Mouse (Mus musculus) MN1 (cell line): Measurements from ENCODE around the gene Adgrl1.
"Not testable (repeated sequence)": the region's sequence is repeated elsewhere in the genome, so short reads cannot be mapped to it uniquely, and the experiment has no call there.

Experiments
- DNase-seq: peaks from one replicate; pipeline ENCODE4 v3.0.0-alpha.2; 2016; ENCODE audit warnings: low spot score

The Adgrl1 gene

DNA sequence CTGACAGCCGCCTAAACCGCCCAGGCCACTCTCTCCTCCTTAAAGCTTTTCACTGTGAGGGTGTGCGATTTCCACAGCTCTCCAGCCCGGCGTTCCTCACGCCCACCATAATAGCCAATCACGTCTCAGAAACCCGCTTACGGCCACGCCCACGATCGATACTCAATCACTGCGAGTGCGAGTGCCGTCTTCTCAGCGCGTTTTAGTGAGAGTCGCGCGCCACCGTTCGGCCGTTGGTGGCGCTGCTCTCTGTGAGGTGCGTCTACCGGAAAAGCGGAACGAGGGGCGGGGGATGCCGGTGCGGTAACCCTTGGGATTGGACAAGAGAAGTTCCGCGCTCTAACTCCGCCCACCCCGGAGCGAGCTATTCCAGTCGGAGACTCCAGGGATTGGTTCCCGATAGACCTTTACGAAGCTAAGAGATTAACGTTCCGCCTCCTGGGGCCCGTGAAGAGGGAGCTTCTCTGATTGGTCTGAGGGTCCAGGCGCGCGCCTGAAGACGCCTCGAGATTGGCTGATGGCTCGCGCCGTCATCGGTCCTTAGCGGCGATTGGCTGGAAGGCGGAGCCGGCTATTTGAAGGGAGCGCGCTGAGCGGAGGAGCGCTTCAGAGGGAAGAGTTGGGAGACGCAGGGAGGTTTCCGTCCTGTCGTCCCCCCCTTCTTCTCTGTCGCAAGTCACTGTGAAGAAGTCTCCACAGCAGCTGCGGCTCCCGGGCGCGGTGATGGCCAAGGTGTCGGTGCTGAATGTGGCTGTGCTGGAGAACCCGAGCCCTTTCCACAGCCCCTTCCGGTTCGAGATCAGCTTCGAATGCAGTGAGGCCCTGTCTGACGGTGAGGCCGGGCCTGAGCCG is 55.4 kb downstream of the Adgrl1 start, which contains the start of the genes Gm10644 and Asf1b:
Gm10644 (minus strand) TSS at position 100 of the 852 bp plus-strand sequence.
Asf1b (plus strand) TSS at position 402 of the 852 bp plus-strand sequence.
- DNase-seq, result peak; percentile 100

- peak; percentile 45 for DNase-seq
Measured at GRCm38 (mm10) chr8:83955958-83956218, 56.0 kb downstream of the Adgrl1 start.

DNA sequence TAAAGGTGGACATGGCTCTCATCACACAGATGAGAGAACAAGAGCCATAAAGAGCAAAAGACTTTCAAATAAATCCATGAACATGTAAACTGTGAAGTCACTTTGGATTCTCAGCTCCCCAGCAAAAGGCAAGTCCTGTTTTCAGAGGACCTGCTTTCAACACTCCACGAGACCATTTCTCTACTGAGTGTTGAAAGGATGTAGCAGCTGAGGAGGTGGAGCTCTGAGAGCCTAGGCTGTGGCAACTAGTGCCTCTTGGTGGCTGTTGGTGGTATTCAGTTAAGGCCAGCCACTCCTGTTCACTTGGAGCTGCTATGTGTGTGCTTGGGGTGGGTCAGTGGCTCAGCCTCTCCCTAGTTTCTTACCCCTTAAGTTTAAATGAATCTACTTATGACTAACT is 56.9 kb downstream of the Adgrl1 start:
- DNase-seq, result peak; percentile 78

- no peak for DNase-seq
Measured at GRCm38 (mm10) chr8:83964015-83964765, 64.3 kb downstream of the Adgrl1 start.

GRCm38 (mm10) chr8:83967701-83968100 is 67.8 kb downstream of the Adgrl1 start:
- no peak for DNase-seq

- no peak for DNase-seq
Measured at GRCm38 (mm10) chr8:83971121-83971520, 71.2 kb downstream of the Adgrl1 start.

DNA sequence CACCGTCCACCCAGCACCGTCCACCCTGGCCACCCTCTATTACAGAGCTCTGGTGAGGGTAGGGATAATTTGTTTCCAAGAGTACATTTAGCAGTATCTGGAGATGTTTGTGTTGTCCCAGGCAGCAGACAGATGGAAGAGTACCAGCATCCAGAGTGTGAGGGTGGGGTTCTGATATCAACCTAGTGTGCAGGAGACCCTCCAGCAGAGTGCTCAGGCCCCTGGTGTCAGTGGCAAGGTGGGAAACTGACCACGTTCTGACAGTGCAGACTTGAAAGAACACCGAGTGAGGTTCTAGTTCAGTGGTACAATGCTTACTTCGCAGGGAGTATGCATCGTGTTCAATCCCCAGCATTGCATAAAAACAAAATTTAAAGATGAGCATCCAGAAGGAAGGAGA is 71.8 kb downstream of the Adgrl1 start:
- DNase-seq, result no peak

DNA sequence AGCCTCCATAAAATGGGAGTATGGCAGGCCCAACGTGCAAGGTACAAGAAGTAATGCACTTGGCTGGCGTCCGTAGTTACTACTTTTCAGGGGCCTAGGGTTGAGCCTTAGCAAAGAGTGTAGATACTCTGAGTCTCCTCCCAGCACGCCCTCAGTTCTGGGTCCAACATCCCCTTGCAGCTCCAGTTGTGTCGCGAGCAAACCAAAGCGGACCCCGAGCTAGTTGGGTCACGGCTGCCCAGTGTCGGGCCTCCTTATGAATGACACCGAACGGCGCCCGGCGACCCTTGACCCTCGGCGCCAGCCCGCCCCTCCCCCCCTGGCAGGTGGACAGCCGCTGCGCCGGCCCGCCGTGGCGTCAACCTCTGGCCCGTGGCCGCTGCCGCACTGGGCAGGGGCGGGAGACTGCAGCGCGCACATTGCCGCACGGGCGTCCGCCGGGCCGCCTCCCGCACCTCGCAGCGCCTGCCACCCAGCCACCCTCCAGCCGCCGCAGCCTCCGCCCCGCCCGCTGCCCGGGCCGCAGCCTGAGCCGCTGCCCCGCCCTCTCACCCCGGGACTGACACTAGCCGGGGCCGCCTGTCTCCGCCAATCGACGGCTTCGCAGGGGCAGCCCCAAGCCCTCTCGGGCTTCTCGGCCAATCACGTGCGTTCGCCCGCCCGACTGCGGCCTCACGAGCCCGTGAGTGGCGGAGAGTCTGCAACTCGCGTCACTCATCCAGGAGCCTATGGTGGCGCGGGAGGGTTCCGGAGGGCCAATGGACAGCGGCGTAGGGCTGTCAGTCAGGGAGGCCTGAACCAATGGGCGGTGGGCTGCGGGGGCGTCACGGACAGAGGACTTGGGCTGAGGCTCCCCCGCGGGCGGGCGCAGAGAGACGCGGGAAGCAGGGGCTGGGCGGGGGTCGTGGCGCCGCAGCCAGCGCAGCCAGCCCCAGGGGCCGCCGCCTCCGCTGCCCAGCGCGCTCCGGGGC is 72.5 kb downstream of the Adgrl1 start, which contains the start of gene Prkaca:
Prkaca (plus strand) TSS at position 844 of the 971 bp plus-strand sequence.
- DNase-seq, result peak; percentile 99

DNA sequence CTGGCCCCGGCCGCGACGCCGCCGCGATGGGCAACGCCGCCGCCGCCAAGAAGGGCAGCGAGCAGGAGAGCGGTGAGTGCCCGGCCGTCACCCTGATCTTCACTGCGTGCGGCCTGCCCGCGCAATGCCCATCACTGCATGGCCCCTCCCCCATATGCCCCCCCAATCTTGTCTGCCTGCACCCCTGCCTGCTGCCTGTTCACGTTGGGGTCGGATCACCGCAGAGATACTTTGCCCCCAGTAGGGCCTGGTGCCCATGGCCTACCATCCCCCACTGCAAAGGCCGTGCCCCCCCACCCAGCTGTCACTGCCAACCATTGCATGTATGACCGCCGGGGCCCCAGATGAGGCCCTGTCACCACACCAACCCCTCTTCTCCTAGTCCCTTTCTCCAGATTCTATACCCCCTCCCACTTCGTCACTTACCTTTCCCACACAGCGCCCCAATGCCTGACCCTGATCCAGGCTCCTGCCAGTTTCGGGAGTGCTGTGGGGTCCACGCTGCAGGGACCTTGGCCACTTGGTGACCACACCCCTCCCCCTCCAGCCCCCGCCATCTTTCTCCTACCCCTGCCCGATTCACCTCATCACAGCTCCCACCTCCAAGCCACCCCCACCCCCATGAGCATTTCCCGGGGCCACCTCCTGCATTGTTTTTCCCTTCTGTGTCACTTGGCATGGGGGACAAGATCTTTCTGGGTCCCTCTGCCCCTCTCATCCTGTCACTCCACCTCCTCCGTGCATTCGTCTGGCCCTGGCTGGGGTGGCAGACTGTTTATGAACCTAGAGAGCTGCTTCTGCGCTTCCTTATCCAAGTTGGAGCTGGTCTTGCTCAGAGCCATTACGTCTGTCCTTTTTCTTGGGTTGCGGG is 73.5 kb downstream of the Adgrl1 start:
- peak; percentile 32 for DNase-seq

DNA sequence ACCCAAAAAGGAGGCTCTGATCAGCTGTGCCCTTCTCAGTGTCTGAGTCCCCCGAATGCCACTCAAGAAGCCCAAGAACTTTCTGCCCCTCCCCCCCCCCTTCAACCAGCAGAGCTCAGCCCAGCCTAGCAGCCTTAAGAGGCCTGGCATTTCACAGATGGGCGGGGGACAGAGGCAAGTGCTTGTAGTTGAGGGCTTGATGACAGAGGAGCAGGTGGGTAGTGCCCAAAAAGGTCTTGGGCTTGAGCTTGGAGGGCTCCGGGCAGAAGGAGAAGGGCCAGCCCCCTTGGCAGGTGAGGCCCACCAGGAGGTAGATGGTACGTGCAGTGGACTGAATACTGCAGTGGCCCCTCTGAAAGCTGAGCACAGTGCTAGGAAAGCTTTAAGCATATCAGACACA is 74.6 kb downstream of the Adgrl1 start:
- DNase-seq, result no peak

- DNase-seq, result peak; percentile 32
Measured at GRCm38 (mm10) chr8:83976101-83976630, 76.3 kb downstream of the Adgrl1 start.

DNA sequence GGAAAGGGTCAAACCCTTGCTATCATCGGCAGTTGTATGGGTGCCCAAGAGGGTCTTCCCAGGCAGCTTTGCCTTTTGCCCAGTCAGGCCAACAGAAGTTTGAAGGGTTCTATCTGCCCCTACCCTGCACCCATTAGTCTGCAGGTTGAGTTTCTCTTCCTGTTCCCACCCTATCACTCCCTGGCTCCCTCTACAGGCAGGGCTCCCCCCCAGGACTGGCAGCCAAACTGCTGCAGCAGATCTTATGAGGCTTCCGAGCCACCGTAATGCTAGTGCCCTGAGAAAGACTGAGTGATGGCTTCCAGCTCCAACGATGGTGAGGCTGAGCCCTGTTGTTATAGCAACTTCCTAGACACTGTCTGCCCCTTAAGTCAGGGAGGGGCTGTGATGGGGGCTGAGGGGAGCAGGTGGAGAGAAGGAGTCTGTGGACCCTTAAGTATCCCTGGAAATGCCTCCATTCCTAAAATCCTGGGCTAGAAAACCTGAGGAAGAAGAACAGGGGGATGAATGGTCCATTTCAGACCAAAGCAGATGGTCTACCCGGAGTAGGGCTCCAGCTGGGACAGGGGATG is 77.0 kb downstream of the Adgrl1 start:
- DNase-seq, result no peak

- DNase-seq, result peak; percentile 41
Measured at GRCm38 (mm10) chr8:83977646-83978045, 77.7 kb downstream of the Adgrl1 start.

- DNase-seq, result peak; percentile 52
Measured at GRCm38 (mm10) chr8:83978200-83978599, 78.3 kb downstream of the Adgrl1 start.

- peak; percentile 37 for DNase-seq
Measured at GRCm38 (mm10) chr8:83980250-83980649, 80.3 kb downstream of the Adgrl1 start.

- DNase-seq, result peak; percentile 35
Measured at GRCm38 (mm10) chr8:83980845-83981244, 80.9 kb downstream of the Adgrl1 start.

GRCm38 (mm10) chr8:83981533-83981932 is 81.6 kb downstream of the Adgrl1 start:
- no peak for DNase-seq

- DNase-seq, result no peak
Measured at GRCm38 (mm10) chr8:83982449-83982848, 82.5 kb downstream of the Adgrl1 start.

- DNase-seq, result not testable (repeated sequence)
Measured at GRCm38 (mm10) chr8:83983222-83983621, 83.3 kb downstream of the Adgrl1 start.

DNA sequence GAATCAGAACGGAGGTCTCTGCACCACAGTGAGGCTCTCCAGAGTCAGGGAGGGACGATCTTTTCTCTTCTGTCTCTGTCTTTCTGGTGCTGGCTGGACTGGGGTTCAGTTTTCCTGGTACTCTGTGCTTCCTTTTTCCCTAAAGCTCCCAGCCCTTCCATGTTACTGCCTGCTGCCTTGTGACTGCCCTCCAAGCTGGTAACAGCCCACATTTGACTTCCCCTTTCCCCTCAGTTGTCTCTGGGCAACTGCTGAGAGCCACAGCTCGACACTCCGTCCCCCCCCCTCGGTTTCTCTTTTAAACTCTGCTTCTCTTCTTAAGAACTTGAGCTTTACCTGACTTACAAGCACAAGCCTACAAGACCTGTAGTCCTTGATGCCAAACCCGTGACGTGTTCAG is 89.3 kb downstream of the Adgrl1 start:
- no peak for DNase-seq
